Mouse (Mus musculus) E14TG2a.4 (cell line): Measurements from ENCODE around the gene Ltc4s.
A peak's percentile ranks its signal among the peaks of the same experiment; 100 is the strongest.

Source experiments
- H3K27me3 ChIP-seq: 2 replicates; pipeline ENCODE4 v1.6.1; 2014; ENCODE audit warnings: low read length, control low read depth; ENCODE audit not compliant: insufficient read depth
- H3K36me3 ChIP-seq: 2 replicates; pipeline ENCODE4 v1.6.1; 2014; ENCODE audit warnings: low read length, control low read depth; ENCODE audit not compliant: insufficient read depth
- H3K4me1 ChIP-seq: replicated peaks from 2 replicates; pipeline ENCODE4 v1.6.1; 2014; ENCODE audit warnings: low read depth, low read length, control low read depth
- H3K4me3 ChIP-seq: replicated peaks from 2 replicates; pipeline ENCODE4 v1.5.1; 2014; ENCODE audit warnings: mild to moderate bottlenecking, low read length
- H3K9me3 ChIP-seq: 2 replicates; pipeline ENCODE4 v1.6.1; 2014; ENCODE audit warnings: low read length, control low read depth
- CTCF ChIP-seq: conservative IDR thresholded peaks from 2 replicates; pipeline ENCODE4 v1.5.1; 2014; ENCODE audit warnings: low read length
- NANOG ChIP-seq: IDR thresholded peaks from 2 replicates; pipeline ENCODE4 v1.6.1; 2014; ENCODE audit warnings: borderline replicate concordance, low read length, mixed read lengths
- POU5F1 ChIP-seq: IDR thresholded peaks from 2 replicates; pipeline ENCODE4 v1.6.1; 2014; ENCODE audit warnings: low read length, borderline replicate concordance

The Ltc4s gene

GRCm38 (mm10) chr11:50212848-50213758, 25.3 kb downstream of the Ltc4s start:
- TF ChIP-seq NANOG: no peak
- no peak for TF ChIP-seq POU5F1
- no peak for TF ChIP-seq CTCF
- Histone ChIP-seq H3K27me3 (no peaks in the 10 kb centered on the region), H3K36me3 (peaks cover 11% of the 10 kb centered on the region), H3K4me1 (peaks cover 83% of the 10 kb centered on the region), H3K4me3 (peak overlapping the region; percentile 32; the same call in 1 of the 2 replicates), H3K9me3 (no peaks in the 10 kb centered on the region)

- peaks cover 83% of the 10 kb centered on the region for H3K4me1 ChIP-seq
- no peak for TF ChIP-seq CTCF
- no peak for TF ChIP-seq POU5F1
- no peak for TF ChIP-seq NANOG
- H3K27me3 ChIP-seq: no peaks in the 10 kb centered on the region
These were observed 26.2 kb downstream of the Ltc4s start for GRCm38 (mm10) chr11:50212060-50212739.

GRCm38 (mm10) chr11:50211322-50212059, 26.9 kb downstream of the Ltc4s start:
- H3K27me3 ChIP-seq: no peaks in the 10 kb centered on the region
- TF ChIP-seq POU5F1 (no peak), CTCF (no peak), NANOG (no peak)
- peaks cover 27% of the 10 kb centered on the region for H3K36me3 ChIP-seq
- peak overlapping the region; percentile 97 for H3K4me3 ChIP-seq
- H3K9me3 ChIP-seq: no peaks in the 10 kb centered on the region
- peaks cover 78% of the 10 kb centered on the region for H3K4me1 ChIP-seq

More at GRCm38 (mm10) chr11:50212060-50212739, 26.2 kb downstream of the Ltc4s start:
- H3K9me3 ChIP-seq: no peaks in the 10 kb centered on the region
- peaks cover 20% of the 10 kb centered on the region for H3K36me3 ChIP-seq
- 0 out of 2 replicates have a peak overlapping the region, but pooled peaks have one; percentile 32 for H3K4me3 ChIP-seq

GRCm38 (mm10) chr11:50210505-50211151, 27.8 kb downstream of the Ltc4s start, which contains the start of the genes Sqstm1 and Mgat4b:
Gene Sqstm1, minus strand, starts transcription at chr11:50210827.
Gene Mgat4b, plus strand, starts transcription at chr11:50210890.
- Histone ChIP-seq H3K4me1 (peaks cover 78% of the 10 kb centered on the region), H3K27me3 (no peaks in the 10 kb centered on the region), H3K36me3 (peaks cover 36% of the 10 kb centered on the region), H3K9me3 (no peaks in the 10 kb centered on the region), H3K4me3 (peak within 1 kb of the TSS; percentile 97)
- no peak for TF ChIP-seq POU5F1

- Histone ChIP-seq H3K4me3 (peak overlapping the region; percentile 97), H3K36me3 (peaks cover 41% of the 10 kb centered on the region)
- TF ChIP-seq CTCF (no peak), NANOG (no peak), POU5F1 (no peak)
These were observed 28.3 kb downstream of the Ltc4s start for GRCm38 (mm10) chr11:50210101-50210504.

GRCm38 (mm10) chr11:50208039-50208438, 30.4 kb downstream of the Ltc4s start:
- Histone ChIP-seq H3K27me3 (no peaks in the 10 kb centered on the region), H3K36me3 (peaks cover 62% of the 10 kb centered on the region), H3K4me1 (peaks cover 81% of the 10 kb centered on the region), H3K4me3 (no peak overlapping the region), H3K9me3 (no peaks in the 10 kb centered on the region)
- TF ChIP-seq CTCF (no peak), NANOG (no peak), POU5F1 (no peak)

More at GRCm38 (mm10) chr11:50210101-50210504, 28.3 kb downstream of the Ltc4s start:
- no peaks in the 10 kb centered on the region for H3K9me3 ChIP-seq
- H3K4me1 ChIP-seq: peaks cover 76% of the 10 kb centered on the region
- no peaks in the 10 kb centered on the region for H3K27me3 ChIP-seq

- no peak overlapping the region for H3K4me3 ChIP-seq
- no peaks in the 10 kb centered on the region for H3K9me3 ChIP-seq
- peaks cover 80% of the 10 kb centered on the region for H3K4me1 ChIP-seq
- peaks cover 69% of the 10 kb centered on the region for H3K36me3 ChIP-seq
- no peaks in the 10 kb centered on the region for H3K27me3 ChIP-seq
- TF ChIP-seq POU5F1: no peak
- no peak for TF ChIP-seq CTCF
- no peak for TF ChIP-seq NANOG
These were observed 31.1 kb downstream of the Ltc4s start for GRCm38 (mm10) chr11:50207344-50207743.

- peaks cover 79% of the 10 kb centered on the region for H3K4me1 ChIP-seq
- peaks cover 82% of the 10 kb centered on the region for H3K36me3 ChIP-seq
- no peak for TF ChIP-seq CTCF
- TF ChIP-seq POU5F1: no peak
- no peak for TF ChIP-seq NANOG
- no peak overlapping the region for H3K4me3 ChIP-seq
- no peaks in the 10 kb centered on the region for H3K9me3 ChIP-seq
- H3K27me3 ChIP-seq: no peaks in the 10 kb centered on the region
These were observed 32.4 kb downstream of the Ltc4s start for GRCm38 (mm10) chr11:50206037-50206436.
